Mouse (Mus musculus): ENCODE results near the gene Wdr18. TPM values are rescaled to one million over a fixed set of nuclear protein-coding genes. Genes with fewer than 3 reads are reported as not detected.

Gene Wdr18
- 10 to 100 TPM; 44.2 to 46.3 TPM for total RNA-seq (2021)

DNA sequence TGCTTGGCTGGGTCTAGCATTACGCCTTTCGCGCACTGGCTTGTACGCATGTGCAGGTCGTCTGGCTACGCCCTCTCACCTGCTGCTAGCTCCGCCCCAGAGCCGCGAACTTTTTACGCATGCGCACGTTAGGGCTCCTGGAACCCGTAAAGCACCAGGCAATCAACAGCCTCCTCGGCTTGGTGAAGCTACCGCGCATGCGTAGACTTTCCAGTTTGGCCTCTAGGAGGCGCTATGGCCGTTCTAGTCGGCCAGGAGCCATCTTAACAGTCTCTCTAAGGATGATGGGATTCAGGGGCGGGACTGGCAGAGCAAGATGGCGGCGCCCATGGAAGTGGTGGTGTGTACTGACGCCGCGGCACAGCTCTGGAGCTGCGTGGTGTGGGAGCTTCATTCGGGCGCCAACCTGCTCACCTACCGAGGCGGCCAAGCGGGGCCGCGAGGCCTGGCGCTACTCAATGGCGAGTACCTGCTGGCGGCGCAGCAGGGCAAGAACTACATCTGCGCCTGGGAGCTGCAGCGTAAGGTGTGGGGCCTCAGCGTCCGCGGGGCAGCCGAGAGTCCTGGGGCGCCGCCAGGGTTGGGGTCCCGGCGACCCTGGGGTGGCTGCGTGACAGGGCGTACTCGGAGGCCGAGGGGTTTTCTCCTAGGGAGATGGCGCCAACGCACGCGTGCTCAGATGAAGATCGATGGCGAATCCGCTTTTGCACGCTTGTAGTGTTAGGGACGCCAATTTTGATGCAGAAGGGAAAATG is at the start of gene Wdr18:
Wdr18 (plus strand) TSS at position 306 of the 755 bp plus-strand sequence.
- intact Hi-C loops (cut with DNase I) = loop anchor here (1.0 to 5.0 kb wide), 3 partner anchors 23 to 155 kb away; partner anchors contain the start of gene Stk11
- peak; percentile 100 for DNase-seq (ENCODE audit: low spot score in 2 of 2)

DNA sequence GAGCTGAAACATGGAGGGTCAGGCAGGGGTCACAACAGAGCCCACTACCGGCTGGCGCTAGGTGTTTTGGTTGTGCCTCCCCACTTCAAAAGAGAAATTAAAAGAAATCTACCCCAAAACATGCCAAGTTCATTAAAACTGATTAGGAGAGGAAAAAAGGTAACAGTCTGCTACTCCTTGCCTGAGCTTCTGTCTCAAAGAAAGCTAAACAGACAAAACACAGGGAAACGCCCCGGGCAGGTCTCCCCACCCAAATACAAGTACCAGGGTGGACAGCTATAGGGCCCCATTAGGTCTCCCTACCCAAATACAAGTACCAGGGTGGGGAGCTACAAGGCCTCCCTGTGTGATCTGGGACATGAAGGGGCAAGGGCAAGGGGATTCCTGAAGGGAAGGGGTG is 49.4 kb upstream of the Wdr18 start, which contains the start of gene Gm26602:
Gm26602 (plus strand) TSS at position 301 of the 400 bp plus-strand sequence.
- intact Hi-C loops (cut with DNase I) = no loop called here
- DNase-seq (ENCODE audit: low spot score in 2 of 2) = no peak

DNA sequence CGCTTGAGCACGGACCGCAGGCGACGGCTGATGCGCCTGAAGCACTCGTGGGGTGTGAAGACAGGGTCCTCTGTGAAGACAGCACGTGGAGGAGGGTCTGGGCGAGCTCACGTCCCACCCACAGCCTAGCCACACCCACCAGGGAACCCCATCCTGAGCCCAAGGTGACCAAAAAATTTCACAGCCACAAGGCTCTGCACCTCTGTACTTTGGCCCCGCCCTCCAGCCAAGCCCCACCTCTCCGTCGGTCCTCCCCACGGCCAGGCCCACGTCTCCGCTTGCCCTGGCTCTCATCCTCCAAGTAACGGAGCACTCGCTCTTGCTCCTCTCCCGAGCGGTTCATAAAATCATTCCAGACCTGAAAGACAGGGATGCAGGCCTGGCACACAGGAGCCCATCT is 47.5 kb upstream of the Wdr18 start:
- DNase-seq (ENCODE audit: low spot score in 2 of 2) = no peak
- intact Hi-C loops (cut with DNase I) = no loop called here

DNA sequence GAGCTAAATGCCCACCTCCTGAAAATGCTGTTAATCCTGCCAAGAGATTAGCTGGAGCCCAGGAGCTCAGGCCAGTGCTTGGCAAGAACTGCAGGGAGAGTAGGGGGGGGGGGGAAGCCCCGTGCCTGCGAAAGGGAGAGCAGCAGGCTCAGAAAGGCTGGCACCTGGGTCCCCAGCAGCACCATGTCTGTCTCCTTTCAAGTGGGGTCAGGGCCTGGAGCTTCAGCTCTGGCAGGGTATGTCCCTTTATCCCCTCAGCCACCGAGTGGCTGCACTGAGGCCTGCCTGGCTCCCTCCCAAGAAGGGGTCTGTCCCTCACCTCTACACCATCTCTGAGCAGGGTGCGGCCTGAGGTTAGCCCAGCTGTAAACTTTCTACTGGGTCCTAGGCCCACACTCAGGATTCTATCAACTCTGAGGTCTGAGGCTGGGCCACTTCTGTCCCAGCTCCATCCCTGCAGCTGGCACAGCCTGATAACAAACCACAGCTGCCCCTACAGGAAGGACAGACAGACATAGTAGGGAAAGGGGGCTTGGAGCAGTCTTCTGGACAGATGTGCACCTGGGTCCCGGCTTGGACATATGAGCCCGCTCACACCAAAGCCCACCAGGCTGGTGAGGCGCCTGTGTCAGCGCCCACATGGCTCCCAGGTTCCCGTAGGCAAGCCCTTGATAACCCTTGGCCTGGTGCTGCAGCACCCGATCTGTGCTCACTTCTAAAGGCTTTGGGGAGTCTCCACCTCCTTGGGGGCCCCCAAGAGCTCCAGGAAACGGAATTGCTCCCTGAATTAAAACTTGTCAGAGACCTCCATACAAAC is 45.6 kb upstream of the Wdr18 start:
- intact Hi-C loops (cut with DNase I) = no loop called here
- no peak for DNase-seq (ENCODE audit: low spot score in 2 of 2)

DNA sequence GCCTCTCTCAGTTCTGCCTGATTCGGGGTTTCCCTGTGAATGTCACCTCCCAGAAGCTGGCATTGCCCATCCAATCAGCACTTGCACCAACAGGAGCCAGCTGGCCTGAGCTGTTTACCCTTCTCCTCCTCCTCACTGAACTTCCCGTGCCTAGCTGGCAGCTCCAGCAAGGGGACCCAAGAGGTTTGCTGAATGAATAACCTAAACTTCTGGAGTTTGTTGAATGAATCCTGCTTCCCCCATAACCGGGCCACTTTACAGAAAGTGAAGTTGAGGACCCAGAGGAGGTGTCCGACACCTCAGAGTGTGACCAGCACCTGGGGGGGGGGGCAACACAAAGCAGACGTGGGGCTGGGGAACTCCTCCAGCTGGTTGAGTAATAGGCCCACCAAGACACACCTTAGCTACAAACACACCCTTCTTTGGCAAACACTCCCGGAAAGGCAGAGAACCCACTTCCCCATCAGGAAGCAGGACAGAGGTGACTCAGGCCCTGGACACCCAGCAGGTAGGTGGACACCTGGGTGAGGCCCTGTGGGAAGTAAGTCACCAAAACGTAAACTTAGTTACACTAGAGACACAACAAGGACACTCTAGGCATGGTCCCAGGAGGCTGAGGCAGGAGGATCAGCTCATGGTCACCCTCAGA is 44.9 kb upstream of the Wdr18 start:
- no peak for DNase-seq (ENCODE audit: low spot score in 2 of 2)
- intact Hi-C loops (cut with DNase I) = no loop called here

- peak in 1 of 2 experiments; percentile 49 for DNase-seq (ENCODE audit: low spot score in 2 of 2)
- intact Hi-C loops (cut with DNase I) = no loop called here
Measured at GRCm38 (mm10) chr10:79916081-79916480, 43.9 kb upstream of the Wdr18 start.

DNA sequence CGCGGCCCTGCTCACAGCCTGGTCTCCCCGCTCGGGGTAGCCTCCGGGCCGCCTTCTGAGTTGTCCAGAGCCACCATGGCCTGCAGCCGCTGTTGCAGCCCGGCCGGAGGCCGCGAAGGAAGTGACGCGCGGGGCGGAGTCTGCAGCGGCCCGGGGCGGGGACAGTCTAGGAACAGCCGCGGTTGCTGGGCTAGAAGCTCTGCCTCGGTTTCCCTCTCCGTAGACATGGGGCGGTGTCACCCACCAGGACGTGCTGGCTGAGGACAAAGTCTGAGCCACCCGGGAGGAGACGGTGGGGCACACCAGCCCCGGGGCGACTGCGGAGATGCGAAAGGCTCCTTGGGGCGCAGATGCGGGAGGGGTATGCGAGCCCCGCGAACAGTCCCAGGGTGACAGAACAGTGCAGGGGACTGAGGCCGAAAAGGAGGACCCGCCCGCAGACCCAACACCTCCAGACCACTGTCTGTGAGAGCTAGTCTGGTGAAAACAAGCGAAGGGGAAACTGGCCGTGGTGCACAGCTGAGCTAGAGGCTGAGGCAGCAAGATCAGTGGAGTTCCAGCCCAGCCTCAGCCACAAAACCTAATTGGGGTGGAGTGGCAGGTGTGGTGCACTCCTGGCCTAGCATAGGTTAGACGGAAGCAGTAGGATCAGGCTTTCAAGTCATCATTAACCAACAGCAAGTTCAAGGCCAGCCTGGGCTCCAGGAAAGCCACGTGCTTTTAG is 43.0 kb upstream of the Wdr18 start, which contains the start of gene Kiss1r:
Kiss1r (plus strand) TSS at position 164 of the 724 bp plus-strand sequence.
- DNase-seq (ENCODE audit: low spot score in 2 of 2) = peak; percentile 84 to 88
- intact Hi-C loops (cut with DNase I) = no loop called here

- no peak for DNase-seq (ENCODE audit: low spot score in 2 of 2)
- intact Hi-C loops (cut with DNase I) = no loop called here
Measured at GRCm38 (mm10) chr10:79917532-79918100, 42.3 kb upstream of the Wdr18 start.

- intact Hi-C loops (cut with DNase I) = no loop called here
- no peak for DNase-seq (ENCODE audit: low spot score in 2 of 2)
Measured at GRCm38 (mm10) chr10:79918231-79919078, 41.5 kb upstream of the Wdr18 start.

- intact Hi-C loops (cut with DNase I) = no loop called here
- no peak for DNase-seq (ENCODE audit: low spot score in 2 of 2)
Measured at GRCm38 (mm10) chr10:79919251-79919849, 40.6 kb upstream of the Wdr18 start.

GRCm38 (mm10) chr10:79920056-79920890 is 39.7 kb upstream of the Wdr18 start:
- no peak for DNase-seq (ENCODE audit: low spot score in 2 of 2)
- intact Hi-C loops (cut with DNase I) = loop anchor here (5.0 kb wide), 1 partner anchor 38 kb away; no protein-coding TSS in a partner anchor

GRCm38 (mm10) chr10:79920958-79921535 is 38.9 kb upstream of the Wdr18 start, which contains the start of gene R3hdm4:
TSS of gene R3hdm4 (minus strand) at chr10:79921208.
- intact Hi-C loops (cut with DNase I) = loop anchor here (5.0 kb wide), 1 partner anchor 39 kb away; no protein-coding TSS in a partner anchor
- peak in 1 of 2 experiments; percentile 34 for DNase-seq (ENCODE audit: low spot score in 2 of 2)

DNA sequence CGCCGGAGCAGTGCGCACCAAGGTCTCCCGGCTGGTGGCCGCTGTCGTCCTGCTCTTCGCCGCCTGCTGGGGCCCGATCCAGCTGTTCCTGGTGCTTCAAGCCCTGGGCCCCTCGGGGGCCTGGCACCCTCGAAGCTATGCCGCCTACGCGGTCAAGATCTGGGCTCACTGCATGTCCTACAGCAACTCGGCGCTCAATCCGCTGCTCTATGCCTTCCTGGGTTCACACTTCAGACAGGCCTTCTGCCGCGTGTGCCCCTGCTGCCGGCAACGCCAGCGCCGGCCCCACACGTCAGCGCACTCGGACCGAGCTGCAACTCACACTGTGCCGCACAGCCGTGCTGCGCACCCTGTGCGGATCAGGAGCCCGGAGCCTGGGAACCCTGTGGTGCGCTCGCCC is 38.4 kb upstream of the Wdr18 start:
- intact Hi-C loops (cut with DNase I) = loop anchor here (5.0 kb wide), 1 partner anchor 39 kb away; no protein-coding TSS in a partner anchor
- DNase-seq (ENCODE audit: low spot score in 2 of 2) = no peak

DNA sequence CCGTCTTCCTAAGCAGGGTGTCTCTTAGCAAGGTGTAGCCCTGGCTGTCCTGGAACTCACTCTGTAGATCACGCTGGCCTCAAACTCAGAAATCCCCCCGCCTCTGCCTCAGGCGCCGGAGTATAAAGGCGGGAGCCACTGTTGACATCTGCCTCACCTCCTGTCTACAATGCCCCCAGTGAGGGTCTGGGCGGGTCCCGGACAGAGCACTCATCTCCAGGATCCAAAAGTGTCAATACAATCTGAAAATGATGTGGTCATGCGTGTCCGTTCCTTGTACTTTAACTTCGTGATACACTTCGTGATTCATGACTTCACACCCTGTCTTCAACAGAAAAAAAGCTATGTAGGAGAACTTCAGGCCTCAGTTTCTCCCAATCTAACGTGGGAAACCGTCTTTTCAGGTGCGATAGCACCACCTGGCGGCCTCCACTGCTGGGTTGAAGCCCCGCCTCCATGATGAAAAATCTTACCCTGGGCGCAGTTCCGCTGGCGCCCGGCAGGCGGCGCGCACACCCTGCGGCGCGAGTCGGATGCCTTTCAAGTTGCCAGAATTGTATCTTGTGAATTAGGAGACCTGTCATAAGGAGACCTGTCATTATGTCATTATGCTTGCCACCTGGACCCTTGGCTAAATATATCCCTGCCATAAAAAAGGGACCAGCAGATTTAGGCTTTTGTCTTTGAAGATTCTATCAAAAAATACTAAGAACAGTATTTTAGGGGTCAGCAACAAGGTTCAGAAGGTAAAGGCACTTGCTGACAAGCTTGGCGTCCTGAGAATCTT is 34.8 kb upstream of the Wdr18 start:
- DNase-seq (ENCODE audit: low spot score in 2 of 2) = peak; percentile 91 to 95
- intact Hi-C loops (cut with DNase I) = loop anchor here (1.0 to 5.0 kb wide), 5 partner anchors 29 to 90 kb away; no protein-coding TSS in a partner anchor

GRCm38 (mm10) chr10:79925785-79926490 is 34.0 kb upstream of the Wdr18 start:
- intact Hi-C loops (cut with DNase I) = loop anchor here (1.0 to 2.0 kb wide), 4 partner anchors 28 to 91 kb away; no protein-coding TSS in a partner anchor
- no peak for DNase-seq (ENCODE audit: low spot score in 2 of 2)

All from left cerebral cortex, postnatal 36 days (tissue).